Mouse (Mus musculus) monocyte, adult 59 days (primary cell): ENCODE results near the gene Mamdc2. TPM values are rescaled to one million over a fixed set of nuclear protein-coding genes. Genes with fewer than 3 reads are reported as not detected.

Source experiments
- total RNA-seq, 2 experiments: library from RNA; stranded (reverse); gene quantifications; one replicate each; pipeline ENCODE4 v1.2.4; 2023

Gene Mamdc2
- total RNA-seq, result under 1 TPM; 0.55 to 0.71 TPM

GRCm38 (mm10) chr19:23447988-23448497 lies at the start of gene Mamdc2:
Gene Mamdc2, minus strand, starts transcription at chr19:23448442.

GRCm38 (mm10) chr19:23273355-23274053 lies 174.7 kb downstream of the Mamdc2 start, which contains the start of gene Smc5:
Gene Smc5, minus strand, starts transcription at chr19:23273897.

Other genes starting within 250 kb of the Mamdc2 start
- 10 to 100 TPM; 68.4 to 72.7 TPM for gene Smc5, start 174.5 kb downstream of the Mamdc2 start, total RNA-seq
- not detected for gene 1700028P14Rik, start 204.4 kb upstream of the Mamdc2 start, total RNA-seq
- gene Ptar1, start 239.0 kb upstream of the Mamdc2 start, total RNA-seq, result 10 to 100 TPM; 19.4 TPM